Mouse (Mus musculus): ENCODE results near the gene Praf2.

DNA sequence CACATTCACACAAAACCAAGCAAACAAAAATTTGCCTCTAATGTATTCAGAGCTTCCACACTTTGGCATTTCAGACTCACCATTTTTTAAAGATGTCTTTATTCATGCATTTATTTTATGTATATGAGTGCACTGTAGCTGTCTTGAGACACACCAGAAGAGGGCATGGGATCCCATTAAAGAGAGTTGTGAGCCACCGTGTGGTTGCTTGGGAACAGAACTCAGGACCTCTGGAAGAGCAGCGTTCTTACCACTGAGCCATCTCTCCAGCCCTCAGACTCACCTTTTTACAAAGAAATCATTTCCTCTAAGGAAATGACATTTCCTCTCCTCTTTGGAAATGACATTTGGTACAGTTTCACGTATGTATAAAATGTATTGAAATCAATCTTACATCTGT is 49.3 kb upstream of the Praf2 start:
- TF ChIP-seq CTCF (IDR thresholded peaks at IDR 0.05) (peak; percentile 49), EP300 (IDR thresholded peaks at IDR 0.05; ENCODE audit: insufficient read depth, low read depth, low read length) (no peak), POLR2A (IDR thresholded peaks at IDR 0.05; ENCODE audit: insufficient read depth, low read depth, low read length) (no peak)

All from heart, adult 2 months (tissue).